Mouse (Mus musculus) layer of hippocampus, adult 9-11 months (tissue): Measurements from ENCODE around the gene Cacna1s.
A peak's percentile ranks its signal among the peaks of the same experiment; 100 is the strongest.

ENCODE experiments used
- DNase-seq: peaks from one replicate; pipeline ENCODE4 v3.0.0; 2022

Gene Cacna1s

GRCm38 (mm10) chr1:136119571-136120262 lies 67.2 kb downstream of the Cacna1s start:
- no peak for DNase-seq

GRCm38 (mm10) chr1:136120263-136120603 lies 67.7 kb downstream of the Cacna1s start:
- no peak for DNase-seq

GRCm38 (mm10) chr1:136120785-136121184 lies 68.2 kb downstream of the Cacna1s start:
- DNase-seq, result no peak

- DNase-seq, result no peak
Measured at GRCm38 (mm10) chr1:136122030-136122429, 69.5 kb downstream of the Cacna1s start.

- no peak for DNase-seq
Measured at GRCm38 (mm10) chr1:136126159-136126765, 73.7 kb downstream of the Cacna1s start.

GRCm38 (mm10) chr1:136126895-136127294 lies 74.3 kb downstream of the Cacna1s start:
- DNase-seq, result peak; percentile 84

GRCm38 (mm10) chr1:136127856-136128255 lies 75.3 kb downstream of the Cacna1s start:
- no peak for DNase-seq

GRCm38 (mm10) chr1:136128416-136128815 lies 75.9 kb downstream of the Cacna1s start:
- DNase-seq, result peak; percentile 90

- no peak for DNase-seq
Measured at GRCm38 (mm10) chr1:136128944-136129589, 76.5 kb downstream of the Cacna1s start.

GRCm38 (mm10) chr1:136130107-136130506 lies 77.6 kb downstream of the Cacna1s start:
- DNase-seq, result no peak

- DNase-seq, result peak; percentile 95
Measured at GRCm38 (mm10) chr1:136130951-136131558, 78.5 kb downstream of the Cacna1s start, which contains the start of gene Kif21b. Gene Kif21b, plus strand, starts transcription at chr1:136131389.

GRCm38 (mm10) chr1:136131603-136132291 lies 79.2 kb downstream of the Cacna1s start:
- DNase-seq, result peak; percentile 69

GRCm38 (mm10) chr1:136132386-136133201 lies 80.0 kb downstream of the Cacna1s start:
- no peak for DNase-seq

- DNase-seq, result no peak
Measured at GRCm38 (mm10) chr1:136133570-136134240, 81.2 kb downstream of the Cacna1s start.

GRCm38 (mm10) chr1:136134547-136134946 lies 82.0 kb downstream of the Cacna1s start:
- no peak for DNase-seq

- peak; percentile 66 for DNase-seq
Measured at GRCm38 (mm10) chr1:136135046-136135445, 82.5 kb downstream of the Cacna1s start.

GRCm38 (mm10) chr1:136135777-136136444 lies 83.4 kb downstream of the Cacna1s start:
- DNase-seq, result no peak

- no peak for DNase-seq
Measured at GRCm38 (mm10) chr1:136136547-136136946, 84.0 kb downstream of the Cacna1s start.

GRCm38 (mm10) chr1:136137071-136137531 lies 84.6 kb downstream of the Cacna1s start:
- no peak for DNase-seq

- no peak for DNase-seq
Measured at GRCm38 (mm10) chr1:136137575-136137974, 85.0 kb downstream of the Cacna1s start.
